Mouse (Mus musculus): Measurements from ENCODE around the gene Mllt6.

- TF ChIP-seq CTCF (IDR thresholded peaks at IDR 0.05; ENCODE audit: control insufficient read depth, insufficient read depth, insufficient replicate concordance, low read depth, low read length) (no peak), POLR2A (IDR thresholded peaks at IDR 0.05; ENCODE audit: control insufficient read depth, low read depth, low read length) (no peak)
Observed at GRCm38 (mm10) chr11:97723709-97724108, 60.5 kb downstream of the Mllt6 start.

All from testis, adult 2 months (tissue).